Mouse (Mus musculus) olfactory bulb, adult 2 months (tissue): ENCODE results near the gene Fam117b.

Experiments used
- CTCF ChIP-seq: fragments of 200-500 bp; IDR thresholded peaks from 2 replicates; pipeline ENCODE4 v1.5.1; 2012; ENCODE audit warnings: low read depth, mild to moderate bottlenecking, low read length, moderate library complexity; ENCODE audit not compliant: insufficient read depth
- POLR2A ChIP-seq: fragments of 200-500 bp; IDR thresholded peaks from 2 replicates; pipeline ENCODE4 v1.6.1; 2012; ENCODE audit warnings: mild to moderate bottlenecking, low read depth, low read length, moderate library complexity; ENCODE audit not compliant: insufficient read depth

- TF ChIP-seq CTCF (no peak), POLR2A (no peak)
Measured at GRCm38 (mm10) chr1:59923673-59924072, 10.9 kb downstream of the Fam117b start.
